Mouse (Mus musculus): Measurements from ENCODE around the gene Atp13a1.

GRCm38 (mm10) chr8:69801796-69802195 is 10.8 kb downstream of the Atp13a1 start:
- no peak for TF ChIP-seq CTCF (IDR thresholded peaks at IDR 0.05; ENCODE audit: low read depth)
- TF ChIP-seq EP300 (IDR thresholded peaks at IDR 0.05; ENCODE audit: low read depth) = no peak
